Mouse (Mus musculus) retina, adult 2 months (tissue): ENCODE results near the gene Grip1.

ENCODE experiments used
- DNase-seq: peaks from one replicate; pipeline ENCODE4 v3.0.0-alpha.2; 2012; ENCODE audit warnings: low read depth, low spot score

The Grip1 gene

DNA sequence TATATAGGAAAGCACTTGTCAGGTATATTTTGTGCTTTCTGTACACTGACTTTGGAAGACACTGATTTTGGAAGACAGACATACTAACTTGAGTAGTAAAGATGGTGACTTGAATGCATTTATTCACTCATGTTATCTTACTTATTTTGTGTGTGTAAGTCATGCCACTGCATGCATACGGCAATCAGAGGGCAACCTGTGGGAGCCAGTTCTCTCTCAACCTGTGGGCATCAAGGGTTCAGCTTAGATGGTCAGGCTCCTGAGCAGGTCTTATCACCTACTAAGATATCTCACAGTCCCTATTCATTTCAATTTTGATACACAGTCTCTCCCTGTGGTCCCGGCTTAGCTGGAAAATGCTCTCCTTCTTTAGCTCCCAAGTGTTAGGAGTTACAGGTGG is 5.4 kb downstream of the Grip1 start:
- no peak for DNase-seq

DNA sequence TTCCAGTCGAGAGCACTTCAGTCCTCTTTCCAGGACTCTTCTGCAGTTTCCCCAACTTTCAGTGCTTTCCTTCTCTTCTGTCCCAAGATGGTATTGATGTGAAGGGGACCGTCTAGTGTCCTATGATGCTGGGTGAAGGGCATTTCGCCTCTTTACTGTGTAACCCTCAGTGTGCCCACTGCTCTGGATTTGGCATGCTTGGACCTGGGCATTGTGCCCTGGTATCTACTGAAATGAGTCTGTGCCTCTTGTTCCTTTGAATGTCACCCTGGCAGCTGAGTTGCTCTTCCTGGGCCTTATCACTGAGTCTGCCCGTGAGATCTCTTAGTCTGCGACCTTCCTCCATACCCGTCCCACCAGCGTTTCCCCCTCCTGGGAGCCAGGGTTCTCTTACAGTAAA is 9.7 kb downstream of the Grip1 start:
- DNase-seq: no peak

DNA sequence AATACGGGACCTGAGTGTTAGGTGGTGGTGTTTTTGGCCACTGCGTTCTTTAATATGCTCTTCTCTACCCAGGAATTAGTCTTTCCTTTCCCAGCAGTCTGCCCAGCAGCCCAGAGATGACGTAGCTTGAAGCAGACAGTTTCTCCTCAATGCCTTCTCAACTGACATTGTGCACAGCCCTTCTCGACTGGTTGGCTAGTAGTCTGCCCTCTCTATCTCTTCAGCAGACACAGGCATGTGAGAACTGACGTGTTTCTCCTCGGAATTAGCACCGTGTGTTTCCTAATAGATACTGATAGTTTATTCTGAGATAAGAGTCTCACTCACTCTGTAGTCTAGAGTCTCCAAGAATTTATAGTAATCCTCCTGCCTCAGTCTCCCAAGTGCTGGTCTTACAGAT is 10.2 kb downstream of the Grip1 start:
- DNase-seq: no peak

DNA sequence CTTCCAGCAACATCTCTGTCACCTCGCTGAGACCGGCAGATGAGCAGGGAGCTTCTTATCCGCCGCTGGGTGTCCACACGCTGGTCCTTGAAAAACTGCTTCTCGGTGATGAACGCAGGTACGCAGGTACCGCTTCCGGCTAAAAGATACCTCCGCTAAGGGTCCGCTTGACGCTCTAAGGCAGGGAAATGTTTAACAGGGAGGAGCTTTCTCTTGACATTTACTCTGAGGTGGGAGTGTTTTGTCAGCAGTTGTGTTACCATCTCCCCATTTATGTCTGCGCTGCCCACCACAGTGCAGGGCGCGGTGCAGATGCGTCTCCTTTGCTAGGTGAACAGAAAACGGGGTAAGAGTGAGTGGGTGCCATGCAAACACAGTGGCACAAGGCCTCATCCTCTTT is 14.3 kb downstream of the Grip1 start:
- no peak for DNase-seq

DNA sequence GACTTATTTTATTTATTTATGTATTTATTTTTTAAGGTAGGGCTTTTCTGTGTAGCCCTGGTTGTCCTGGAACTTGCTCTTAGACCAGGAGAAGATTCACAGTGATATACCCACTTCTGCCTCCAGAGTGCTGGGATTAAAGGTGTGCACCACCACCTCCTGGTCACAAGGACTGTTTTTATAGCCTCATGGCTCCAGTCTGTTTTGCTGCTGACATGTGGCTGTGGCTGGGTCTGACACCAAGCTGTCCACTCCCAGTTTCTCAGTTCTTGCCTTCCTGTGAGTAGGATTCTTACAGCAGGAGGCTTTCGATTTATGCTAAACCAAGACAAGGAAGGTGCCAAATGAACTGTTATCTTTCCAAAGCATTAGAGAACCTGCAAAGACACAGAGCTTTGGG is 16.5 kb downstream of the Grip1 start:
- DNase-seq: no peak

DNA sequence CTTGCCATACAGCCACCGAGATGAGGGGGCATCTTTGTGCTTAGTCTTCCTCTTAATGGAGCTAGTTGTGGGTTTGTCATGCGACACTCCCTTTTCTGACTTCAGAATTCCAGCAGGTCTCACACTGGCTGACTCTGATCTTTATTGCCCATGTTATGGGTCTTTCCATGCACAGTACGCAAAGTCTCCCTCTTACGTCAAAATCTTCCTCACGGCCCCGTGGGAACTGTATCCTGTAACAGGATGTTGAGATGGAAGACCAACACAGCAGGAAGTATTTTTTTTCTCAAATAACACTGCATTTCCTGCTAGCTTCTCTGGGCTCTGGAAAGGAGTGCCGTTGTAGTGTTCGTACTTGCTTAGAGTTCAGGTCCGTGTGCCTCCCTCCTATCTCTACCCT is 21.5 kb downstream of the Grip1 start:
- no peak for DNase-seq

DNA sequence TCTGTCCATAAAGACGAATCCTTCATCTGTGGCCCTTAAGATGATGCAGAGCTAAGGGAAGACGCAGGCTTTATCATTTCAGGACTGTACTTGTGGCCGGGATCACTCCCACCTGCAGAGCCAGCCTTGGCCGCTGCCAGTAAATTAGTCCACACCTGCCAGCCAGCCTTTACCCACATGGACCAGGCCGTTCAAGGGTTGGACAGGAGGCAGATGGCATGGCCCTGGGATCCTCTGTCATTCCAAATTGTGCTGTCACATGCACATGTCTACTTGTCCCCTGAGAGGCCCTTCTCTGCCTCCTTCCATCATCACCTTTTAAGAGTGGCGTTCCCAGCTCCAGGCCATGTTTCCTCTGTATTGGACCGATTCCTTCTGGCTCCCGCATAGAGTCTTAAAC is 24.0 kb downstream of the Grip1 start:
- no peak for DNase-seq

DNA sequence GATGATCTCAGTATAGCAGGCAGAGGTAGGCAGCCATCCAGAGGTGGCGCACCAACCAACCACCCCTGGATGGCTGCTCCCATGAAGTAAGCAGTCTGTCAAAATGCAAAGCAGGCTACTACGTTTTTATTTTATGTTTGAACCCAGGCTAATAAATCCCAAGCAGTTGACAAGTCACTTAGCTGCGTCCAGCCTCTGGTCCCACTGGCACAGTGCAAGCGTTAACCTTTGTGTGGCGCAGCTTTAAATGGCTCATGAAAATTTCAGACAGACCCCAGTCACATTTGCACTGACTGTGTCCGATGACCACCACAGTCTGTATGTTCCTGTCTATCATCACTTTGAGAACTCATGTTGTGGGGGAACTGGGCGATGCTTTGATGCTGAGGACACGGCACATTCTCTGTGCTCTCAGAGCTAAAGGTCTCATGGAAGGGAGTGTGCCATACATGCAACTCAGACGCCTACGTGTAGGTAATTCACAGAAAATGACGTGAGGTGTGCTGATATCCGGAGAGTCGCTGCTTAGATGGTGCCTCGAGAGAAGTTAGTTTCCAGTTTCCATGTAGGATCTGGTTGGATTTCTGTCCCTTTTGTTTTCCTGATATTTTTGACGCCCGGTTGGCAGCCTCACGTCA is 29.6 kb downstream of the Grip1 start:
- no peak for DNase-seq

DNA sequence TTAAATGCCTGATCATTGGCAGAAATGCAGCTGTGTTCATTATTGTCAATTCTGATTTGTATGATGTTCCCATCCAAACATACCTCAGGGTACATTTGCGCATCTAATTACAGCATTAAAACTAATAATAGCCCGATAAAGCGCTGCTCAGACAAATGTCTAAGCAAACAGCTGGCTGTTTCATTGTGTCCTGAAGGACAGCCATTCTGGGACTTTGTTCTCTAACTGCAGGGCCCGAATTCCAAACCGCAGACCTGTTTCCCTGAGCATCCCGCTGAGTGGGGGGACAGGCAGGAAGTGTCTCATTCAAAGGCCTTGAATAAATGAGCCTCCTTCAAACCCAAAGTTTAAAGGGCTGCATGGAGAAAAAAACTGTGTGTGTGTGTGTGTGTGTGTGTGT is 30.1 kb downstream of the Grip1 start:
- no peak for DNase-seq

DNA sequence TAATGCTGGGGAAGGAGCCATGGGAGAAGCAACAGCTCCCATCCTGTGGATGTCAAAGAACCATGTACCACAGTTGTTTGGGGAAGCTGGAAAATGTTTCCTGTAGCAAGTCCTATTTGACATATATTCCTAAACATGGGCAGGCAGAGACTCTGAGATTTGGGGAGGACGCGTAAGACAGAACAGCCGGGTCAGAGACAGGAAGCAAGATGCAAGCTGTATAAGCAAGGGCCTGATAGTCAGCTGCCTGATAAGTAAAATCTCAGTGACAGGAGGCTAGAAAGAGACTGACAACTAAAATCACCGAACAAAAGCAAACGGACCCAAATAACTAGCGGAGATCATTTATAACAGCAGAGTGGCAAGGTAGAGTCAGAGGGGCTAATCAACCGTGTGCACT is 33.3 kb downstream of the Grip1 start:
- DNase-seq: no peak

DNA sequence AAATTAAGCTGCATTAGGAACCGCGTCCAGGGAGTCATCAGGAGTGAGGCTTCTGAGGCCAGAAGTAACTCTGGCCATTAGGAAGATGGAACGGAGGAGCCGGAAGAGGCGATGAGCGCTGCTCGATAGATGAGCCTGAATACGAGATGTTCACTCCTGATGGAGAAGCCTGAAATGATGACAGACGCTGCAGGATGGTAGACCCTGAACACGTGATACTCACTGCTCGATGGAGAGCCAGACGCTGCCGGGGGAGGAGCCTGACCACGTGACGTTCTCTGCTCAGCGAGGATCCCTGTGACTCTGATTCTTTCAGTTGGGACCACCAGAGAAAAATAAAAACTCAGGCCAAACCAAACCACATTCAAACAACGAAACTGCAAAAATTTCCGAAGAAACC is 37.2 kb downstream of the Grip1 start:
- no peak for DNase-seq

DNA sequence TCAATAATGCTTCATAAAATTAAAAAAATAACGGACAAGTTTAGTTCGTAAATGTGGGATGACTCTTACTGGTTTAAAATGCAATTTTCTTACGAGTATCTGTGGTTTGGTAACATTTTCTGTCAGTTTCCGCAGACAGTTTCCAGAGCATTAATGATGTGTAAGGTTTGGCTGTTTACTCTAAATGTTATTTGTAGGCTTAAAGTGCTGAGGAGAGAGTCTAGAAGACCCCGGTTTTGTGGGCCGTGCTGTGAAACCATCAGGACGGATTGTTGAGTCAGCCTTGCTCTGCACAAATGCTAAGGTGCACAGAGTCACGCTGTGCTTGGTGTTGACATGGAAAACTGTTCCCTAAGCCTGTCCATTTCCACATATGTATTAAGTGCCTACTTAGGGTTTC is 41.7 kb downstream of the Grip1 start:
- no peak for DNase-seq

DNA sequence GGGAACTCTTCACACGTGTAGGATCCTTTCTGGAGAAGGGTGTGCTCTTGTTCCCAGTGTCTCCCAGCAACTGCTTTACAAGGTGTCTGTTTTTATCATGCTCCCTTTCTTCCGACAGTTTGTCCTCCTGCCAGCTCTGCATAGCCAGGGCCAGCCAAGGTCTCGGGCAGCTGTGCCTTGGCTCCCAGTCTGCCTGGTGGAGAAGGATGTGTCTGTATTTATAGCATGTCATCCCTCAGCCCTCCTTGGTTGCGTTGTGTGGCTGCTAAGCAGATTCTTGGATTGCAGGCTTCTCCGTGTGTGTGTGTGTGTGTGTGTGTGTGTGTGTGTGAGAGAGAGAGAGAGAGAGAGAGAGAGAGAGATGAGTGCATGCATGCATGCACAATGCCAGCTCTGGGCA is 42.6 kb downstream of the Grip1 start:
- no peak for DNase-seq

DNA sequence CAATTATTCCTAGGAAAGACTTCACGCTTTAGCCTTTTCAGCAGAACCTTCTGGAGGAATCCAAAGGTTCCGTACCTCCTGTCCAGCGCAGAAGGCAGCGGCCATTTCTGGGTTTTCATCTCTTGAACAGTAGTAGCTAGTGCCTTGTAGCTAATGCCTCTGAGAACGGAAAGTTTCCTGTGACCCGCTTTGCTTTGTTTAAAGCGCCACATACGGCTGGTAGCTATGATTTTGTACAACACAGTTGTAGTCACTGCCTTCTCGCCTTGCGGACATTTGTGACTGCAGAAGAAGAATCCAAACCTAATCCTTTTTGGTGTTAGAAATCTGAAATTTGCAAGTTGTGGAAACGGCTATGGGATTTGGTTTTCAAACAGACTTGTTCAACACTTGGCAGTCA is 68.1 kb downstream of the Grip1 start:
- no peak for DNase-seq

DNA sequence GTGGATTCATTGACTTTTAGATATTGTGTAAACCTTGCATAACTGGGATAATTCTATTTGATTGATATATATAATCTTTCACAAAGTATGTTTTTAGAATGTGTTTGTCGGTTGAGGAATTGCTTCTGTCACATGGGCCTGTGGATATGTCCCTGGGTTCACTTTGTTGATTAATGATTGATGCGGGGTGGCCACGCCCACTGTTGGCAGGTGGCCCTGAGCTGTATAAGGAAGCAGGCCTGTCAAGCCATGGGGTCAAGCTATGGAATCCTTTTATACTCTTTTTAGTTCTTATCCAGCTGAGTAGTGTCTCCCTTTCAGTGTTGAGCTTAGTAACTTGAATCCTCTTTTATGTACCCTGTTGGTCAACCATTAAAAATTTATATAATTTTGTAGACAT is 72.1 kb downstream of the Grip1 start:
- no peak for DNase-seq

DNA sequence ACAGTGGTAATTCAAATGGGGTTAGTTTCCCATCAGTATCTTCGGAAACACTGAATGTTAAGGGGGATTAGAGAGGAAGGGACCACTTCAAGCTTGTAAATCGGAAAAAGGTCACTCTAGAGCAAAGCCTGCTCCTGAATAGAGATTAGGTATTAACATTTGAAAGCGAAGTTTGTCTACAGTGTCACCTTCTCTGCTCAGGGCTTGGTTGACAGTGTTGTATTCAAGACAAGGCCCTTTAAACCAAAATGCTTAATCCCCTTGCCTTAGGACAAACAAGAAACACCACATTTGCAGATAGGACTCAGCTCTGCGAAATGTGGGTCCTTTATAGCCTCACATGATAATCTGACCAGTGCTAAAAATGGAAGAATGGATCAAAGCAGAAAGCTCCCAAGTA is 81.2 kb downstream of the Grip1 start:
- no peak for DNase-seq

DNA sequence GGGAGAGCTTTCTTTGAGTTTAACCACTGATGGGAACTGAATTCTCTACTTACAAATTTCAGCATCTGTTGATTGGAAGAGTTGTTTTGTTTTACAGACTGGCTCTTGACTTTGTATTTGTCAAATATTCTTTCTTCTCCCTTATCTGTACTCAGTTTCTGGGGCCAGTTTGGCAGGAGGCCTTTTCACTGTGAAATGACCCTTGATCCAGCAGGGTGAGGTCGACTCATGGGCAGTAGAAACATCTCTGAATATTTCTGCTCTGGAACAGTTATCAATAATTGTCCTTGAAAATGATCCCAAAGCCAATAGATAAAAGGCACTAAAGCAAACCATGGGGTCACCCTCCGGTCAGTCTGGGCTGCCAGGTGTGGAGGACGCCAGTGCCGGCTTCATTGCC is 88.0 kb downstream of the Grip1 start:
- DNase-seq: no peak

DNA sequence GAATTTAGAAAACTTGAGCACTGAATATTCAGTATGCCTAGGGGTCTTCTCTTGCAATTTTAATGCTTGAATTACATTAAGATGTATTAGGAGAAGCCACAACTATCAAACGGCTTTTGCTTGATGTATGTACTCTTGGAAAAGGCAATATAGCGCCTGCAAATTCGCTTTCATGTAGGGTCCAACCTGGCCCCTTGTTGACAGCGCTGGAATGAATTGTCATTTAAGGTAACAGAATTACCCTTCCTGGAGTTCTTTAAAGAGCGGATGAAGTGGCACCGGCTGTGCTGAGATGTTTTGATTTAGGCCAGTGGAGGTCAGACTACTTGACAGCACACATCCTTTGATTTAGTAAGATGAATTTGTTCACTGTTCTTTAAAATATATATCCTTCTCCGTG is 90.1 kb downstream of the Grip1 start:
- no peak for DNase-seq

DNA sequence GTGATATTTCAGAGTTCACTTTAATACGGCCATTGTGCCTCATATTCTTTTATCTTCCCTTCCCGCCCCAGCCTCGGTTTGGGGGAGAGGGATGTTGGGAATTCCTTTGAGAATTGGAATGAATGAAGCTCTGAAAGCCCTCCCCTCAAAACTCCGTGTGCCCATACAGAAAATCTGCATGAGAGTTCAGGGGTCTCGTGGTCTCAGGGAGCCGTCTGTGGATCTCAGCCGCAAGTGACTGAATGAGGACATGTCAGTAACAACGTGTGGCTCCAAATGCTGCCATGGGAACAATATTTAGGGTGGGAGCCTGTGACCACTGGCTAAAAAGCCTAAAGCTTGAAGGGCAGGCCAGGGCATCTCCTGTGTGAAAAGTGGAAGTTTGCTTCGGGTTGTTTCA is 91.1 kb downstream of the Grip1 start:
- DNase-seq: no peak

DNA sequence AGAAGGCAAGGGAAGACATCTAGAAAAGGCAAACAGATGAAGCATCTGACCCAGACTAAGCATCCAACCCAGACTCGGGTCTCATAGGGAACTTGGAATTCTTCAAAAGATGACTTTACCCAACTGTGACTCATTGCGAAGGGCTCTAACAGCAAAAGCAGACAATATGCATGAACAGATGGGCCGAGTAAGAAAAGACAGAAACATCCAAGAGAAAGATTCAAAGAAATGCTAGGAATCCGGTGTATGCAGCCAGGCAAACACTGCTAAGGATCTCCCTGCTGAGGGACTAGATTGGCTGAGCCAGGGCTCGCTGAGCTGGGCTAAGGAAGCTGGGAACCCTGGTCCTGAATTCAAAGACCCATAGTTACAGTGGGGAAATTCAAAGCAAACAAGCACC is 94.2 kb downstream of the Grip1 start:
- DNase-seq: no peak

DNA sequence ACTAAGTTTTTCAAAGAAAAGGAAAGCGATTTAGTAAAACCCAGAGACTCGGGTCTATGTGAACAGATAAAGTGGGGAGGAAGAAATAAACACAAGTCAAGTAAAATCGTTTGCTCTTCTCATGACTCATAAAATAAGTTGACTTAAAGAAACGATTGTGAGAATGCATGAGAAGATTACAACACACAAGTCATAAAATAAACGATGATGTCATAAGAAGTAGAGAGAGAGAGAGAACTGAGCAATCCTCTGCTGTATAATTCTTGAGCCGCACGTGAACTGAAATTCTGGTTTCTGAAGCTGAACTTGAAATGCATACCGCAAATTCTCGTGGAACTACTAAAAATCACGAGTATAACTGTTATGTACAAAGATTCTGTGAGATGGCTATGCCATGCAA is 95.1 kb downstream of the Grip1 start:
- no peak for DNase-seq

DNA sequence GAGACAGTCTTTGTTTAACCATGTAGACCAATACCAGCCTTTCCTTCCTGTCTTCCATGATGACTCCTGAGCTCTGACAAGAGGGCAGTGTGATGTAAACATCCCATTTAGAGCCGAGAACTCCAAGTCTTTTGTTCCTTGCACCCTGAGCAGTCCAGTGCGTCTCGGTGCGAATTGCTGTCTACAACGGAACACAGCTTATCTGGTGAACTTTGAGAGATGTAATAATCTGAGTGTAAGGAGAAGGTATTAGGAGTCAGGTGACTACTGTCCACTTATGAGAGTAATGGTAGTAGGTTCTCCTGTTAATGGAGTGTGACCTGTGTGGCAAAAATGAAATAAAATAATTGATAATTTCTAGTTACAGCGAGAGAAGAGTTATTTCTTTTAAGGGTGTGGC is 97.0 kb downstream of the Grip1 start:
- DNase-seq: no peak

DNA sequence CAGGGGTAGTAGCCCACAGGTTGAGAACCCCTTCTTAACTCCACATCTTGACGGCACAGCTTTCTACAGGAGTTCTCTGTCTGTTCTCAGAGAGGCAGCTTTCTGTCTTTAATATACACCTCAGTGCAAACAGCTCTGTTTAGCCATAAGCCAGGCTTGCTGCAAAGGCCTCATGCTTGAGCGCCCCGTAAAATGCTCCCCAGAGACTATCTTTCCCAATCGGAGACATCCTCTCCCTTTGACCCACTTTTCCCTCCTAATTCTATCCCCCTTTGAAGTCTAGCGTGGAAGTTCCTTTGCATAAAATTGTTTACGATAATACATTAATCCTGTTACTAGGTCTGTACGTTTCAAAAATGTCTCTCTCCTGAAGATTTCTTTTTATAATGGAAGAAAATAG is 102.7 kb downstream of the Grip1 start:
- DNase-seq: no peak

DNA sequence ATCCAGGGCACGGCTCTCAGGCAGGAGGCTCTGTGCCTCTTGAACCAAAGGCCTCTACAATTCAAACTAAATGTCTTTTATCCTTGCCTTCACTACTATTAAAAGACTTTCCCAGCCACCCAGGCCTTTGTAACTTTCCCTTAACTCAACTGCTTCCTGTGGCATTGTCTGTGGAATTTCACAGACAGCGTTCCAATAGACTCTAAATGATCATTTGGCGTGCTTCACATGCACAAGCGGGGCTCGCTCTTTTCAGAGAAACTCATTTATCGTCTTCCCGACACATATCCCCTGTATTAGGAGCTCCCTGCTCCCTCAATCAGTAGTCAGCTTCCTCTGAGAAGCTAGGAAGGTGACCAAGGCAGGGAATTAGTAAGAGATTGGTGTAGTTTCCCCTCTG is 104.8 kb downstream of the Grip1 start:
- DNase-seq: no peak

DNA sequence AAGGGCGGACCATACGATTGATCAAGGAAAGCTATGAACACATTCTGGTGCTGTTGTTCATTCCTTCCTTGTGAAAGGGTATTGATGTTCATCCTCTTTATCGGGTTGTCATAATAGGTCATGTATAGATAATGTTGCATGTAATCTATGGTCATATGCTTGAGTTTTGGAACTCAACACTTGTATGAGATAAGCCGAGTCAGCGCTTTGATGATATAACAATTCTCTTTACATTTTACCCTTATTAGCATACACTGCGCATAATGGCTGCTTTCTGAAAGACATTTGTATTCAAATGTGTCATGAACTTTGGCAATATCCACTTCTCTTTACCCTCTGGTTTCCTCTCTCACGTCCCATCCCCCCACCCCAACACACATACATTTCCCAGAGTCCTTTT is 111.2 kb downstream of the Grip1 start:
- no peak for DNase-seq
